Mouse (Mus musculus): ENCODE results near the gene Slc35b1. TPM values are rescaled to one million over a fixed set of nuclear protein-coding genes. Genes with fewer than 3 reads are reported as not detected.

Slc35b1 gene
- polyA plus RNA-seq, 1 experiment from 2014 or later = 96.8 TPM

DNA sequence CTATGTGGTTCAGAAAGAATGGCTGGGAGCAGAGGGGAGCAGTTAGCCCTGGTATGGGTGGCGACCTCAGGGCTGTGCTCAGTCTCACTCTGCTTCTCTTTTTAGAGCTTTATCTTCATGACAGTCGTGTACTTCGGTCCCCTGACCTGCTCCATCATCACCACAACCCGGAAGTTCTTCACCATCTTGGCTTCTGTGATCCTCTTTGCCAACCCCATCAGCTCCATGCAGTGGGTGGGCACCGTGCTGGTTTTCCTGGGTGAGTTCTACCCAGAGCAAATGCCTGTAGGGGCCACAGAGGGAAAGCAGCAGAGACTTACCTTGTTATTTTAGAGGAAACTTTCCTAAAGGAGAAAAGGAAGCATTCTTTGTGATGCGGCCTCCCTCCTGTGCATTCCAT, 5.9 kb downstream of the Slc35b1 start:
- Histone ChIP-seq H3K27ac (ENCODE audit: low read length) (no peak overlapping the region), H3K4me1 (ENCODE audit: insufficient read depth, low read depth, low read length) (no peaks in the 10 kb centered on the region), H3K27me3 (replicated peaks; ENCODE audit: insufficient read depth, low read length) (no peaks in the 10 kb centered on the region), H3K9me3 (ENCODE audit: low read length) (no peaks in the 10 kb centered on the region), H3K4me3 (ENCODE audit: low read depth, low read length) (no peak overlapping the region), H3K4me2 (replicated peaks; ENCODE audit: low read depth, low read length) (no peak overlapping the region), H3K36me3 (ENCODE audit: insufficient read depth, low read length) (peaks cover 12% of the 10 kb centered on the region), H3K9ac (replicated peaks; ENCODE audit: low read depth) (no peak overlapping the region)
- DNase-seq (ENCODE audit: low spot score) (no peak), ATAC-seq (no peak)
- TF ChIP-seq CTCF (IDR thresholded peaks at IDR 0.05) (no peak), EP300 (IDR thresholded peaks at IDR 0.05) (no peak)
- WGBS = 92% methylated on average over 6 of the region's 6 CpGs

DNA sequence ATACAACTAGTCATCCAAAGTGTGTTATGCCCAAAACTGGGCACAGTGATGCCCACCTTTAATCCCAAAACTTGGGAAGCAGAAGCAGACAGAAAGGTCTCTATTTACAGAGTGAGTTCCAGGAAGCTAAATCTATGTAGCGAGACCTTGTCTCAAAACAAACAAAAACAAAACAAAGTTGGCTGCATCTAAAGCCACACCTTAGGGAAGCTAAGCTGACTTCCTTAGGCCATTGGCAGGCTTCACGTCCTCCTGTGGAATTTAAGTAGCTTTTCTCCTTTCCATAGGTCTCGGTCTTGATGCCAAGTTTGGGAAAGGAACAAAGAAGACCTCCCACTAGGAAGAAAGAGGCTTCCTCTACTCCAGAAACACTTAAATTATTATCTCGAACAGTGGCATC, 6.7 kb downstream of the Slc35b1 start:
- H3K4me2 ChIP-seq (replicated peaks; ENCODE audit: low read depth, low read length) = no peak overlapping the region
- no peak overlapping the region for H3K27ac ChIP-seq (ENCODE audit: low read length)
- no peaks in the 10 kb centered on the region for H3K4me1 ChIP-seq (ENCODE audit: insufficient read depth, low read depth, low read length)
- H3K27me3 ChIP-seq (replicated peaks; ENCODE audit: insufficient read depth, low read length) = no peaks in the 10 kb centered on the region
- DNase-seq (ENCODE audit: low spot score) (no peak), ATAC-seq (no peak)
- no peaks in the 10 kb centered on the region for H3K9me3 ChIP-seq (ENCODE audit: low read length)
- 67% methylated on average over 4 of the region's 4 CpGs for WGBS
- no peak overlapping the region for H3K4me3 ChIP-seq (ENCODE audit: low read depth, low read length)
- TF ChIP-seq CTCF (IDR thresholded peaks at IDR 0.05) = no peak
- no peak for TF ChIP-seq EP300 (IDR thresholded peaks at IDR 0.05)
- H3K9ac ChIP-seq (replicated peaks; ENCODE audit: low read depth) = no peak overlapping the region
- H3K36me3 ChIP-seq (ENCODE audit: insufficient read depth, low read length) = peaks cover 12% of the 10 kb centered on the region

DNA sequence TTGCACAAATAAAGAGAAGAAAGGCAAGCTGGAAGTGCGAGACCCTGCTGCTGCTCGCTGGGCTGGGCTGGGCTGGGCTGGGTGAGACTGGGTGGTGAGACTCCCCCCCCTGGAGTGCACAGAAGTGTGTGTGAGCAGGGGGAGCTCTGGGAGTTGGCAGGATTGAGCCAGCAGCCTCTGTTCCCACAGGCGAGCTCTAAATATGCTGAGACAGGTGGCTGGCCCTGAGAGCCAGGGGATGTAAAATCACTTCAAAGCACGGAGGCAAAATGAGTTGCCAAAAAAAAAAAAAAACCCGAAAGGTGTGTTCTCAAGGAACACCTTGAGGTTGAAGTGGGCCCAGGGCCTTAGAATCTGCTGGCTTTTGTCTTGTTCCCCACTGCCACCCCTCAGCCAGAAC, 7.3 kb downstream of the Slc35b1 start:
- H3K27ac ChIP-seq (ENCODE audit: low read length) = no peak overlapping the region
- no peaks in the 10 kb centered on the region for H3K4me1 ChIP-seq (ENCODE audit: insufficient read depth, low read depth, low read length)
- TF ChIP-seq EP300 (IDR thresholded peaks at IDR 0.05) = no peak
- TF ChIP-seq CTCF (IDR thresholded peaks at IDR 0.05) = no peak
- no peak for DNase-seq (ENCODE audit: low spot score)
- no peaks in the 10 kb centered on the region for H3K9me3 ChIP-seq (ENCODE audit: low read length)
- ATAC-seq = no peak
- 61% methylated on average over 5 of the region's 5 CpGs for WGBS
- H3K27me3 ChIP-seq (replicated peaks; ENCODE audit: insufficient read depth, low read length) = no peaks in the 10 kb centered on the region
- H3K36me3 ChIP-seq (ENCODE audit: insufficient read depth, low read length) = peaks cover 12% of the 10 kb centered on the region
- H3K9ac ChIP-seq (replicated peaks; ENCODE audit: low read depth) = no peak overlapping the region
- no peak overlapping the region for H3K4me2 ChIP-seq (replicated peaks; ENCODE audit: low read depth, low read length)
- no peak overlapping the region for H3K4me3 ChIP-seq (ENCODE audit: low read depth, low read length)

GRCm38 (mm10) chr11:95392223-95392667, 7.8 kb downstream of the Slc35b1 start:
- no peaks in the 10 kb centered on the region for H3K4me1 ChIP-seq (ENCODE audit: insufficient read depth, low read depth, low read length)
- ATAC-seq = no peak
- H3K4me2 ChIP-seq (replicated peaks; ENCODE audit: low read depth, low read length) = no peak overlapping the region
- no peak overlapping the region for H3K9ac ChIP-seq (replicated peaks; ENCODE audit: low read depth)
- no peak for DNase-seq (ENCODE audit: low spot score)
- H3K4me3 ChIP-seq (ENCODE audit: low read depth, low read length) = no peak overlapping the region
- H3K27ac ChIP-seq (ENCODE audit: low read length) = no peak overlapping the region
- no peaks in the 10 kb centered on the region for H3K27me3 ChIP-seq (replicated peaks; ENCODE audit: insufficient read depth, low read length)
- peaks cover 8% of the 10 kb centered on the region for H3K36me3 ChIP-seq (ENCODE audit: insufficient read depth, low read length)
- WGBS = 42% methylated on average over 7 of the region's 7 CpGs
- H3K9me3 ChIP-seq (ENCODE audit: low read length) = no peaks in the 10 kb centered on the region
- no peak for TF ChIP-seq EP300 (IDR thresholded peaks at IDR 0.05)
- no peak for TF ChIP-seq CTCF (IDR thresholded peaks at IDR 0.05)

DNA sequence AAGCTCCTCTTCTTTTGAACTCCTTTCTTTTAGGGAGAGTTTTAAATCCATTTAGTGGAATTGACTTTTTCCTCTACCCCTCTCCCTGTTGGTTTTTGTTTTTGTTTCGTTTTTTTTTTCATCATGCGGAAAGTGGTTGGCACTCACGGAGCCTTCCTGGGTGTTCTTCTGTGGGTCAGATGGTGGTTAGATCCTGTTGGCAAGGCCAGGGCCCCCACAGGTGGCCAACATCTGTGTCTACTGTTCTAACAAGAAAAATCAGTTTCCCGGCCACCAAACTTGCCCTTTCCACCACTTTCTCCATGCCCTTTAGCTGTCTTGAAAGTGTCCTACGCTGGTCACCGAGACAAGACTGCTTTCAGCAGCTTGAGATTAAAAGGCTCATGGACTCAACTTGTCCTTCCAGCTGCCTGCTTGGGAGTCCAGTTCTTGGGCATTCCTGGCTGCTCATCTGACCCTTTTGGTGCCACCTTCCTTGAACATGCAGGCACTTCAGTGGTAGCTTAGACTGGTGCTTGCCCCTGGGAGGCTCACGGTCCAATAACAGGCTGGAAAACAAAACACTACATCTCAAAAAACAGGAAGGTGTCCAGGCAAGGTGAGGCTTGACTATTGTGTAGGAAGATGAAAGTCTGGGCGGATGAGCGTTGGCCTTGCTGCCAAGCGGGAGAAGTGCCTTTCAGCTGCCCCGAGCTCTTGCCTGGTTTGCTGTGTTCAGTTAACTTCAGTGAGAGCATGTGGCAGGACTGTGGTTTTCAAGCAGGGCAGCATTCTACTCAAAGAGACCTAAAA, 8.4 kb downstream of the Slc35b1 start:
- peaks cover 6% of the 10 kb centered on the region; the same call in 1 of the 2 replicates for H3K36me3 ChIP-seq (ENCODE audit: insufficient read depth, low read length)
- no peak overlapping the region for H3K4me3 ChIP-seq (ENCODE audit: low read depth, low read length)
- no peak overlapping the region for H3K27ac ChIP-seq (ENCODE audit: low read length)
- TF ChIP-seq CTCF (IDR thresholded peaks at IDR 0.05) = no peak
- TF ChIP-seq EP300 (IDR thresholded peaks at IDR 0.05) = no peak
- no peak for DNase-seq (ENCODE audit: low spot score)
- H3K4me2 ChIP-seq (replicated peaks; ENCODE audit: low read depth, low read length) = no peak overlapping the region
- WGBS = 73% methylated on average over 11 of the region's 11 CpGs
- no peak overlapping the region for H3K9ac ChIP-seq (replicated peaks; ENCODE audit: low read depth)
- no peaks in the 10 kb centered on the region for H3K27me3 ChIP-seq (replicated peaks; ENCODE audit: insufficient read depth, low read length)
- ATAC-seq = no peak
- no peaks in the 10 kb centered on the region for H3K9me3 ChIP-seq (ENCODE audit: low read length)
- no peaks in the 10 kb centered on the region for H3K4me1 ChIP-seq (ENCODE audit: insufficient read depth, low read depth, low read length)

GRCm38 (mm10) chr11:95393500-95393816, 9.0 kb downstream of the Slc35b1 start:
- DNase-seq (ENCODE audit: low spot score) (no peak), ATAC-seq (no peak)
- H3K27ac ChIP-seq (ENCODE audit: low read length) = no peak overlapping the region
- H3K4me1 ChIP-seq (ENCODE audit: insufficient read depth, low read depth, low read length) = no peaks in the 10 kb centered on the region
- no peak overlapping the region for H3K9ac ChIP-seq (replicated peaks; ENCODE audit: low read depth)
- H3K9me3 ChIP-seq (ENCODE audit: low read length) = no peaks in the 10 kb centered on the region
- TF ChIP-seq EP300 (IDR thresholded peaks at IDR 0.05) (no peak), CTCF (IDR thresholded peaks at IDR 0.05) (no peak)
- H3K4me2 ChIP-seq (replicated peaks; ENCODE audit: low read depth, low read length) = no peak overlapping the region
- no peak overlapping the region for H3K4me3 ChIP-seq (ENCODE audit: low read depth, low read length)
- WGBS = 35% methylated on average over 5 of the region's 5 CpGs
- peaks cover 6% of the 10 kb centered on the region; the same call in 1 of the 2 replicates for H3K36me3 ChIP-seq (ENCODE audit: insufficient read depth, low read length)
- no peaks in the 10 kb centered on the region for H3K27me3 ChIP-seq (replicated peaks; ENCODE audit: insufficient read depth, low read length)

Measured in lung, postnatal 0 days (tissue).